Mouse (Mus musculus): ENCODE results near the gene Wdr20.

Gene Wdr20

GRCm38 (mm10) chr12:110777853-110778252 is 40.1 kb downstream of the Wdr20 start:
- no peak for DNase-seq (ENCODE audit: low read depth, low spot score)

DNA sequence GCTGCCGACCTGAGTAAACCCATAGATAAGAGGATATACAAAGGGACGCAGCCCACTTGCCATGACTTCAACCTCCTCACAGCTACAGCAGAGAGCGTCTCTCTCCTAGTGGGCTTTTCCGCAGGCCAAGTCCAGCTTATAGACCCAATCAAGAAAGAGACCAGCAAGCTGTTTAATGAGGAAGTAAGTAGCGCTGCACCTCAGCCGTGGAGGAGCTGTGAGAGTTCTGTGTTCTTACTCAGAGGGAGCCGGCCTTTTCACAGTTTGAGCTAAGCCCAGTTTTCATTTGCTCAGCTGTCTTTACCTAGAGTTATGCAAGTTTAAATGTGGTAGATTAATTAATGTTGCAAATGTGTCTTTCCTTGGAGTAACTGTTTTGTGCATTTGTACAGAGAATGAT is 41.6 kb downstream of the Wdr20 start:
- DNase-seq (ENCODE audit: low read depth, low spot score): no peak

- no peak for DNase-seq (ENCODE audit: low read depth, low spot score)
Measured at GRCm38 (mm10) chr12:110781181-110781580, 43.4 kb downstream of the Wdr20 start.

- DNase-seq (ENCODE audit: low read depth, low spot score): no peak
Measured at GRCm38 (mm10) chr12:110782278-110782677, 44.5 kb downstream of the Wdr20 start.

GRCm38 (mm10) chr12:110784211-110784610 is 46.5 kb downstream of the Wdr20 start:
- DNase-seq (ENCODE audit: low read depth, low spot score): no peak

DNA sequence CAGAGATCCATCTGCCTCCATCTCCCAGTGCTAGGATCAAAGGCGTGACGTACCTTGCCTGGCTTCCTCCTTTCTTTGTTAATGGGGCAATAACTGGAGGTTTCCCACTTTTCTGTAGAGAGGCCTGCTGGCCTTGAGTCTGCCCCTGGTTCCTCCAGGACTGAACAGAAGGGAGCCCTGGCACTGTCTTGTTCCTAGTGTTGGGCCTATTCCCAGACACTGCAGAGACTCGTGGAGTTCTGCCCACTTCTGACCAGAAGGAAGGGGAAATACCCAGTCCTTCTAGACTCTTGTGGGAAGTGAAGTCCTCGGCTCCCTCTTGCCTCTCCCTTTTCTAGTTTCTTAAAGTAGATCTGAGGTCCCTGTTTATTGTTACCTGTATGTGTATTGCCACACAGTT is 48.5 kb downstream of the Wdr20 start:
- no peak for DNase-seq (ENCODE audit: low read depth, low spot score)

DNA sequence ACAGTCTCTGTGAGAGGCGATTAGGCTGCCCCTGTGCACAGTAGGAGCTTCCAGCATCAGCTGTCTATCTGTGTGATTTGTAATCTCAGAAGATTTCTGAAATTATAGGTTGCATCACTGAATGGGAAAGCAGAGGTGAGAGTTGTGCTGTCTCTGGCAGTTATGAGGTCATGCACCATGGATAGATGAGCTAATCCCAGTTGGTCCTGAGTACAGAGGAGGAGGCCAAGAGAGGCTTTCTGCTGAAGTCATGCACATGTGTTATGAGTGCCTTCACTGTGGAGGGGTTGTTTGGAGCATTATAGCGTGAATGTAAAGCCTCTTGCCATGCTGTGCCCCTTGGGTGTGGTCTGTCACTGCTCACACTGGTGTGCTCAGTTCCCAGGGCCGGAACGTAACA is 52.8 kb downstream of the Wdr20 start:
- DNase-seq (ENCODE audit: low read depth, low spot score): no peak

DNA sequence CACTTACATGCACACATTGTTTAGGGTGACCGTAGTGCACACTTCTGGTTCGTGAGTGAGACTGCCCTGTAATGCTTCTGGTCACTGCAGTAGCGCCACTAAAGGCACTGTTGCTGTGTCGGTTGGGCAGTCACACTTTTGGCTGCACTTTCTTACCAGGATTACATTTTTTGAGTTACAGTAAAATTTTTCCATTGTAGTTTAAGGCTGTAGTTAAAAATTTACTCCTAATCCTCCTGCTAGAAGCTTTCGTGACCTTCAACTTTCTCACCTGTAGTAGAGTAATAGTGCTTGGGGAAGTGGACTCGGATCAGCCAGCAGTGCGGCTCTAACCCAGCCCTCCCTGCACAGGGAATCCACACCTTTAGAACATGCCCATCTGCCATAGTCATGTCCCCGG is 53.3 kb downstream of the Wdr20 start:
- no peak for DNase-seq (ENCODE audit: low read depth, low spot score)

DNA sequence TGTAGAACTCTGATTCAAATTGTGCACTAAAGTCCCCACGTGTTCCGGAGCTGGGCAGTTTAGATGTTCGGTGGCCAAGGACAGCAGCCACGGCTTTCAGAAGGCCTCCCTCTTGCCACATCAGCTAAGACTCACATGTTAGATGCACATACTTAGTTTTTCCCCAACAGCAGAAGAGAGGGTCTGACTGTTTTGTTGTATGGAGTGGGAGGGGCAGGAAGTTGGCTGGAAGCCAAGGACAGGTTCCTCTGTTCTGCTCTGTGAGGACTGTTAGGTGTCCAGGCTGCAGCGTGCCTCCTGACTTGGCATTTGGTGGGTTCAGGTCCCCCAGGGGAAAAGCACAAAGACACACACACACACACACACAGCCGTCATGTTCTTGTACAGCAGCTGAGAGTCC is 57.3 kb downstream of the Wdr20 start:
- DNase-seq (ENCODE audit: low read depth, low spot score): no peak

DNA sequence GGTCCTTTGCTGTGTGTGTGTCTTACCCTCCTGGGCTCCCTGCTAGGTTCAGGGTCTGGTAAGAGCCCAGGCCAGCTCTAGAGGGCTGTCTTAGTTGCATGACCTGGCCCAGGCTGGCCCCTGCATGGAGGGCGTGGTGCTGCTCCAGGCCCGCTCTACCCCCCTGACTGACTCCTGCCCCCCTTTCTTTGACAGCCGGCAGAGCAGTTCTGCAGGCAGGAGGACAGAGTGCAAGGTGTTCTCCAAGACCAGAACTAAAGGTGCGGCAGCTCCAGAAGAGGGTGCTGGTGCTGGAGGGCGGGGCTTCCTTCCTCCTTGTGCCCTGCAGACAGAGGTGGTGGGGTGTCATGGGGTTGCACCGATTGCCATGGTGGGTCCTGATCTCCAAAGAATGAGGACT is 59.0 kb downstream of the Wdr20 start:
- no peak for DNase-seq (ENCODE audit: low read depth, low spot score)

GRCm38 (mm10) chr12:110797202-110797601 is 59.5 kb downstream of the Wdr20 start:
- no peak for DNase-seq (ENCODE audit: low read depth, low spot score)

- no peak for DNase-seq (ENCODE audit: low read depth, low spot score)
Measured at GRCm38 (mm10) chr12:110797842-110798431, 60.2 kb downstream of the Wdr20 start.

- DNase-seq (ENCODE audit: low read depth, low spot score): no peak
Measured at GRCm38 (mm10) chr12:110799226-110799625, 61.5 kb downstream of the Wdr20 start.

GRCm38 (mm10) chr12:110801876-110802464 is 64.2 kb downstream of the Wdr20 start:
- DNase-seq (ENCODE audit: low read depth, low spot score): no peak

- no peak for DNase-seq (ENCODE audit: low read depth, low spot score)
Measured at GRCm38 (mm10) chr12:110802674-110803297, 65.0 kb downstream of the Wdr20 start.

DNA sequence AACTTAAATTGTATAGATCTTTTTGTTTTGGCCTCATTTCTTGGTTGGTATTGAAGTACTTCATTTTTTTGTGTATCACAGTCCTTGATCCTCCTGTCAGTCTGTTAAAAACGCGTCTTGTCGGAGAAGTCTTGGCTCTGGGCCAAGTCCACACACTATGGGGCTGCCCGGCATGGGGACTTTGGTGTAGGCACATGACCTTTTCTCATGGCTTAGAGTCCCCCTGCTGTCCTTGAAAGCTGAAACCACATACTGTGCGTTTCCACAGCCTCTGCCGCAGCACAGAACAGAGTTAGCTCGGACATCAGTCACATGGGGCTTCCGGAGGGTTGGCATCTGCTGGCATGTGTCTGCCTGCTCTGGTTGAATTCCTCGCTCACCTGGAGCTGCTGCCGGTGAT is 66.5 kb downstream of the Wdr20 start:
- DNase-seq (ENCODE audit: low read depth, low spot score): no peak

DNA sequence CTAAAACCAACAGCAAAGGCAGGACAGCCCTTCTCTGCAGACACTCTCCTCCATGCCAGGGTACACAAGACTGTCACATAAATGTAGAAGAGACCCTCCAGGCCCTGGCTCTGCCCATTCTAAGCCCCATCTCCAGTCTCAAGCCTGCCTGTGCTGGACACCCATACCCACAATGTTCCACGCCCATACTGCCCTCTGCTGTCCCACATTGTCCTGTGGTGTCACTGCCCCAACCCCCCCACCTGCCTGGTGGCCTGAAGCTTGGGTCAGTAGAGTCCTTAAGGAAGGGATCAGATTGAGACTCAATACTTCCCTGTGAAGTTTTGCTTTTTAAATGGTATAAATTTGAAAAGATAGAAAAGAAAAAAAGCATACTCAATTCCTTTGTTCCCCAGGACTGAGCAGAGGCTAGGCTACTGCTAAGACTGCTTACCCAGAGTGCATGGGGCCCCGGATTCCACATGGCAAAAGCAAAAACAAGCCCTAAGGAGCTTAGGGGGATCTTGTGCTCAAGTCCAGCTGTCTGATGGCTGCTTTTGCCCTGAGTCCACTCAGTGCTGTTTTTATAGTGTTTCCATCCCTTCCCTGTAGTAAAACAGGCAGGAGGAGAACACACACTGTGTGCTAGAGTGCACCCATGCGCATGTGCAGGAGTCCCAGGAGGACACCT is 68.7 kb downstream of the Wdr20 start:
- DNase-seq (ENCODE audit: low read depth, low spot score): peak; percentile 64

- no peak for DNase-seq (ENCODE audit: low read depth, low spot score)
Measured at GRCm38 (mm10) chr12:110808430-110808829, 70.7 kb downstream of the Wdr20 start.

DNA sequence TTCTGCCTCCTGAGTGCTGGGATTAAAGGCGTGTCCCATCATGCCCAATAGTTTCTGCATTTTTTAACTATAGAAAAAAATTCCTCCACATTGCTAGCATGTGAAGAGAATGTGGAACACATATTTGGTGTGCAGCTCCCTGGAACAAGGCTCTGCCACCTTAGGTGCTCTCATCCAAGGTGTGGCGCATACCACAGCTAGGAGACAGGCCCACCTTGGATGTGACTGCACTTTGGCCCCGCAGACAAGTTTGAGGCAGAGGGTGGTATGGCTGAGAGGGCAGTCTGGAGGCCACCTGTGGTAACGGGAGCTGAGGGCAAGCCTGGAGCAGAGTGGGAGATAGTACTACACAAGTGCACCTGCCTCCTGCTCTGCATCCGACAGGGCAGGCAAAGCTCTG is 71.1 kb downstream of the Wdr20 start:
- no peak for DNase-seq (ENCODE audit: low read depth, low spot score)

DNA sequence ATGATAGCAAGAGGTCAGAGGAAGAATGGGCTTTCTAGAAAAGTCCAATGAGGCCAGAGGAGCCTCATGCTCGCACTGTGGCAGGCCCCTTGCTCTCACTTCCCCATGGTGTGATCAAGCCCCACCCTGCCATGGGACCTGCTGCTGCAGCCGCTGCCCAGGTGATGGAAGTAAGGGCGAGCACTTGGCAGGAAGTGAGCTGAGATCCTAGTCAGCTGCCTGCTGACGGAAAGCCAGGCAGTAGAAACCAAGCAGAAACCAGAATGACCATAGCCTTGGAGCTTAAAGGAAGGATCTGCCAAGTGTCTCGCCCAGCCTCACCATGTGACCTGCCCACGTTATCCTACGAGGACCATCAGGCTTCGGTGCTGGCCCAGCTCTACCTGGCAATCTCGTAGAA is 75.4 kb downstream of the Wdr20 start:
- no peak for DNase-seq (ENCODE audit: low read depth, low spot score)

- DNase-seq (ENCODE audit: low read depth, low spot score): no peak
Measured at GRCm38 (mm10) chr12:110813624-110814023, 75.9 kb downstream of the Wdr20 start.

DNA sequence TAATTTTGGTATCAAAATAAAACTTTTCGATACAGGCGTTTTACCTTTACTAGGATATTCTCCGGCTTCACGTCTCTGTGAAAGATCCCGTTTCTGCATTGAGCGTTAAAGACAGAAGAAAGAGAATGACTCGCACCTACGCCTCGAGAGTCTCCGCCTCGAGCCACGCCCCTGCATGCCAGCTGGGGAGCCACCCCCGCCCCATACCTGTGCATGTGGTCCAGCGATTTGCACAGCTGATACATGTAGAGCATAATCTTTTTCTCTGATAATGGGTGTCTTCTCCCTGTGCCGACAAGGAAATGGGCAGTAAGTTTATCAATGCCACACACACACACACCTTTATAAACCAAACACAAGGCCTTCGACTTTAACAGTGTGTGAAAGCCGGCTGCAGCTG is 77.2 kb downstream of the Wdr20 start:
- no peak for DNase-seq (ENCODE audit: low read depth, low spot score)

DNA sequence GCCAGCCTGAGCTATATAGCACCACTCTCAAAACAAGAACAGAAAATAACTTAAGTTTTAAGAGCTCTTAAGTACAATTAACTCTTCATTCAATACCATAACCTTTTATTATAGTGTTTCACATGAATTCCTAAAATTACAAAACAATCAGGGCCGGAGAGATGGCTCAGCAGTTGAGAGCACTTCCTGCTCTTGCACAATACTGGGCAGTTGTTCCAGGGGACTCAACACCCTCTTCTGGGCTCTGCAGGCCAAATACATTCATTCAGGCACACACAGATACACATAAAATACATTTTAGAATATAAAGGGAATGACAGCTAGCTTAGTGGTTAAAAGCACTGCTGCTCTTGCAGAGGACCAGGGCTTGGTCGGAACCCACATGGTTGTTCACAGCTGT is 79.1 kb downstream of the Wdr20 start:
- DNase-seq (ENCODE audit: low read depth, low spot score): no peak
